Mouse (Mus musculus): ENCODE results near the gene Ptchd1.

DNA sequence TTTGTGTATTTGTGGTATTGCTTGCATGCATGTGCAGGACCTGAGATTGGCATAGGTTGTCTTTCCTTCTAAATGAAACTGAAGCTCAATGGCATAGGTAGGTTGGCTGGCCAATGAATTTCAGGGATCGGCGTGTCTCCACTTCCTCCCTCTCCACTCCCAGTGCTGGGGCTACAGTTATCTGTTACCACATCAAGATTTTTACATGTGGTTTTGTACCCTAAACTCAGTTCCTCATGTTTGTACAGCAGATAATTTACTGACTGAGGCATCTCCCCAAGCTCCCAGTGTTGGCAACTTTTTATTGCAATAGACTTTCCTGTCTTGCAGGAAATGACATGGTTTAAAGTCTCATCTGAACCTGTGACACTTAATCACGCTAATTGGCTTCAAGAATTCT is 22.4 kb upstream of the Ptchd1 start:
- TF ChIP-seq CTCF (conservative IDR thresholded peaks at IDR 0.05; ENCODE audit: low read length) (no peak), NANOG (IDR thresholded peaks at IDR 0.05; ENCODE audit: borderline replicate concordance, low read length) (no peak), POU5F1 (IDR thresholded peaks at IDR 0.05; ENCODE audit: borderline replicate concordance, low read length) (no peak)

Measured in E14TG2a.4 (cell line).